Mouse (Mus musculus): Measurements from ENCODE around the gene Tmem26. TPM values are rescaled to one million over a fixed set of nuclear protein-coding genes. Genes with fewer than 3 reads are reported as not detected.
"Not testable (repeated sequence)": the region's sequence is repeated elsewhere in the genome, so short reads cannot be mapped to it uniquely, and the experiment has no call there.

Tmem26 gene
- polyA plus RNA-seq, 1 experiment from 2014 or later = 5.9 TPM

- no peaks in the 10 kb centered on the region for H3K9me3 ChIP-seq
- WGBS = 90% methylated on average over 3 of the region's 3 CpGs
- H3K27me3 ChIP-seq = no peaks in the 10 kb centered on the region
- no peak overlapping the region for H3K27ac ChIP-seq
- H3K36me3 ChIP-seq = no peaks in the 10 kb centered on the region
- H3K4me1 ChIP-seq (replicated peaks) = no peaks in the 10 kb centered on the region
- no peak overlapping the region for H3K9ac ChIP-seq
- no peak overlapping the region for H3K4me3 ChIP-seq
- no peak overlapping the region for H3K4me2 ChIP-seq
- ATAC-seq (ENCODE audit: low FRiP score) = no peak
These were observed 8.1 kb upstream of the Tmem26 start for GRCm38 (mm10) chr10:68715396-68715795.

- Histone ChIP-seq H3K27me3 (peaks cover 6% of the 10 kb centered on the region), H3K4me2 (no peak overlapping the region), H3K4me1 (replicated peaks) (peaks cover 2% of the 10 kb centered on the region), H3K36me3 (no peaks in the 10 kb centered on the region), H3K9me3 (no peaks in the 10 kb centered on the region), H3K4me3 (no peak overlapping the region), H3K27ac (no peak overlapping the region), H3K9ac (no peak overlapping the region)
- ATAC-seq (ENCODE audit: low FRiP score) = no peak
- 84% methylated on average over 3 of the region's 3 CpGs for WGBS
These were observed 5.1 kb upstream of the Tmem26 start for GRCm38 (mm10) chr10:68718375-68718774.

GRCm38 (mm10) chr10:68720887-68721400 is 2.5 kb upstream of the Tmem26 start:
- no peak overlapping the region for H3K4me2 ChIP-seq
- 64% methylated on average over 5 of the region's 5 CpGs for WGBS
- H3K4me3 ChIP-seq = no peak overlapping the region
- no peak overlapping the region for H3K27ac ChIP-seq
- H3K36me3 ChIP-seq = no peaks in the 10 kb centered on the region
- peaks cover 16% of the 10 kb centered on the region for H3K4me1 ChIP-seq (replicated peaks)
- H3K27me3 ChIP-seq = peaks cover 11% of the 10 kb centered on the region
- no peak for ATAC-seq (ENCODE audit: low FRiP score)
- H3K9ac ChIP-seq = no peak overlapping the region
- H3K9me3 ChIP-seq = no peaks in the 10 kb centered on the region

GRCm38 (mm10) chr10:68723015-68723414 is 431 bp upstream of the Tmem26 start:
- Histone ChIP-seq H3K4me3 (0 out of 2 replicates have a peak overlapping the region, but pooled peaks have one; percentile 52), H3K27me3 (peaks cover 11% of the 10 kb centered on the region), H3K36me3 (no peaks in the 10 kb centered on the region), H3K4me2 (peak overlapping the region; percentile 87), H3K9ac (no peak overlapping the region), H3K4me1 (replicated peaks) (peaks cover 16% of the 10 kb centered on the region), H3K27ac (no peak overlapping the region), H3K9me3 (no peaks in the 10 kb centered on the region)
- ATAC-seq (ENCODE audit: low FRiP score) = no peak
- WGBS = 49% methylated on average over 7 of the region's 7 CpGs

GRCm38 (mm10) chr10:68724361-68724720 is 895 bp downstream of the Tmem26 start:
- Histone ChIP-seq H3K4me3 (peak overlapping the region; percentile 52), H3K4me1 (replicated peaks) (peaks cover 16% of the 10 kb centered on the region), H3K9me3 (no peaks in the 10 kb centered on the region), H3K9ac (peak overlapping the region; percentile 73), H3K4me2 (peak overlapping the region; percentile 87), H3K27me3 (peaks cover 11% of the 10 kb centered on the region), H3K36me3 (no peaks in the 10 kb centered on the region), H3K27ac (0 out of 2 replicates have a peak overlapping the region, but pooled peaks have one; percentile 6)
- peak; percentile 68 for ATAC-seq (ENCODE audit: low FRiP score)
- WGBS = under 1% methylated on average over 11 of the region's 11 CpGs

- H3K9ac ChIP-seq = no peak overlapping the region
- 84% methylated on average over 5 of the region's 5 CpGs for WGBS
These were observed 4.0 kb downstream of the Tmem26 start for GRCm38 (mm10) chr10:68727464-68727863.

GRCm38 (mm10) chr10:68735621-68736020 is 12.2 kb downstream of the Tmem26 start:
- Histone ChIP-seq H3K4me2 (no peak overlapping the region), H3K4me1 (replicated peaks) (no peaks in the 10 kb centered on the region), H3K27ac (no peak overlapping the region), H3K27me3 (no peaks in the 10 kb centered on the region), H3K9me3 (no peaks in the 10 kb centered on the region), H3K9ac (no peak overlapping the region), H3K36me3 (no peaks in the 10 kb centered on the region), H3K4me3 (no peak overlapping the region)
- ATAC-seq (ENCODE audit: low FRiP score) = no peak
- 90% methylated on average over 3 of the region's 3 CpGs for WGBS

More at GRCm38 (mm10) chr10:68727464-68727863, 4.0 kb downstream of the Tmem26 start:
- Histone ChIP-seq H3K27me3 (peaks cover 11% of the 10 kb centered on the region), H3K27ac (no peak overlapping the region), H3K4me1 (replicated peaks) (peaks cover 16% of the 10 kb centered on the region), H3K4me3 (no peak overlapping the region), H3K9me3 (no peaks in the 10 kb centered on the region), H3K36me3 (no peaks in the 10 kb centered on the region), H3K4me2 (no peak overlapping the region)
- no peak for ATAC-seq (ENCODE audit: low FRiP score)

- no peak overlapping the region for H3K4me2 ChIP-seq
- H3K27me3 ChIP-seq = no peaks in the 10 kb centered on the region
- whole genome bisulfite sequencing = 81% methylated on average over 7 of the region's 7 CpGs
- H3K4me3 ChIP-seq = no peak overlapping the region
- no peak for ATAC-seq (ENCODE audit: low FRiP score)
- no peaks in the 10 kb centered on the region for H3K4me1 ChIP-seq (replicated peaks)
- H3K9ac ChIP-seq = no peak overlapping the region
- H3K9me3 ChIP-seq = no peaks in the 10 kb centered on the region
- no peaks in the 10 kb centered on the region for H3K36me3 ChIP-seq
- H3K27ac ChIP-seq = no peak overlapping the region
These were observed 13.9 kb downstream of the Tmem26 start for GRCm38 (mm10) chr10:68737391-68737790.

- ATAC-seq (ENCODE audit: low FRiP score); H3K4me3 ChIP-seq; H3K4me2 ChIP-seq; H3K9ac ChIP-seq; H3K9me3 ChIP-seq; H3K4me1 ChIP-seq (replicated peaks); H3K27ac ChIP-seq; H3K36me3 ChIP-seq; H3K27me3 ChIP-seq: not testable (repeated sequence)
- WGBS = 88% methylated on average over 1 of the region's 1 CpGs
These were observed 15.5 kb downstream of the Tmem26 start for GRCm38 (mm10) chr10:68738981-68739380.

GRCm38 (mm10) chr10:68740251-68740650 is 16.8 kb downstream of the Tmem26 start:
- Histone ChIP-seq H3K4me1 (replicated peaks) (no peaks in the 10 kb centered on the region), H3K36me3 (no peaks in the 10 kb centered on the region), H3K27me3 (no peaks in the 10 kb centered on the region), H3K27ac (no peak overlapping the region), H3K9me3 (no peaks in the 10 kb centered on the region), H3K4me2 (no peak overlapping the region), H3K4me3 (no peak overlapping the region), H3K9ac (no peak overlapping the region)
- no peak for ATAC-seq (ENCODE audit: low FRiP score)
- WGBS = 61% methylated on average over 2 of the region's 2 CpGs

GRCm38 (mm10) chr10:68750921-68751320 is 27.5 kb downstream of the Tmem26 start:
- H3K27me3 ChIP-seq = no peaks in the 10 kb centered on the region
- H3K9me3 ChIP-seq = no peaks in the 10 kb centered on the region
- no peak overlapping the region for H3K9ac ChIP-seq
- H3K27ac ChIP-seq = no peak overlapping the region
- 82% methylated on average over 7 of the region's 7 CpGs for WGBS
- no peak for ATAC-seq (ENCODE audit: low FRiP score)
- no peak overlapping the region for H3K4me2 ChIP-seq
- no peaks in the 10 kb centered on the region for H3K4me1 ChIP-seq (replicated peaks)
- H3K4me3 ChIP-seq = no peak overlapping the region
- no peaks in the 10 kb centered on the region for H3K36me3 ChIP-seq

- H3K27ac ChIP-seq = no peak overlapping the region
- no peak overlapping the region for H3K4me2 ChIP-seq
- no peak for ATAC-seq (ENCODE audit: low FRiP score)
- WGBS = 52% methylated on average over 5 of the region's 5 CpGs
- no peaks in the 10 kb centered on the region for H3K9me3 ChIP-seq
- H3K36me3 ChIP-seq = no peaks in the 10 kb centered on the region
- H3K27me3 ChIP-seq = no peaks in the 10 kb centered on the region
- no peak overlapping the region for H3K4me3 ChIP-seq
- no peak overlapping the region for H3K9ac ChIP-seq
- 0 out of 2 replicates have a peak, but pooled peaks cover 4% of the 10 kb centered on the region for H3K4me1 ChIP-seq (replicated peaks)
These were observed 35.8 kb downstream of the Tmem26 start for GRCm38 (mm10) chr10:68759238-68759637.

GRCm38 (mm10) chr10:68759789-68760188 is 36.3 kb downstream of the Tmem26 start:
- Histone ChIP-seq H3K4me1 (replicated peaks) (0 out of 2 replicates have a peak, but pooled peaks cover 4% of the 10 kb centered on the region), H3K9me3 (no peaks in the 10 kb centered on the region), H3K4me3 (no peak overlapping the region), H3K27ac (no peak overlapping the region), H3K4me2 (no peak overlapping the region; the same call in 1 of the 2 replicates), H3K9ac (no peak overlapping the region), H3K36me3 (no peaks in the 10 kb centered on the region), H3K27me3 (no peaks in the 10 kb centered on the region)
- 23% methylated on average over 6 of the region's 7 CpGs for WGBS
- no peak for ATAC-seq (ENCODE audit: low FRiP score)
